Mouse (Mus musculus) liver, adult 2 months (tissue): Measurements from ENCODE around the gene A430078G23Rik. TPM values are rescaled to one million over a fixed set of nuclear protein-coding genes. Genes with fewer than 3 reads are reported as not detected.
A peak's percentile ranks its signal among the peaks of the same experiment; 100 is the strongest.

Experiments
- DNase-seq: peaks from one replicate; pipeline ENCODE4 v3.0.0-alpha.2; 2011; ENCODE audit warnings: low read depth, low spot score; ENCODE audit errors: extremely low read depth
- H3K27ac ChIP-seq: fragments of 200-500 bp; replicated peaks from 2 replicates; pipeline ENCODE4 v1.5.1; 2012; ENCODE audit warnings: low read depth, mild to moderate bottlenecking, control low read depth, inconsistent platforms, low read length; ENCODE audit not compliant: insufficient read depth
- H3K27me3 ChIP-seq: fragments of 200-500 bp; 2 replicates; pipeline ENCODE4 v1.6.1; 2012; ENCODE audit warnings: mild to moderate bottlenecking, moderate library complexity, low read length, inconsistent platforms; ENCODE audit not compliant: control insufficient read depth, insufficient read depth
- H3K36me3 ChIP-seq: fragments of 200-500 bp; 2 replicates; pipeline ENCODE4 v1.6.1; 2012; ENCODE audit warnings: low read length, inconsistent platforms; ENCODE audit not compliant: control insufficient read depth, insufficient read depth
- H3K4me1 ChIP-seq: fragments of 200-500 bp; 2 replicates; pipeline ENCODE4 v1.6.1; 2011; ENCODE audit warnings: low read length; ENCODE audit not compliant: control insufficient read depth, insufficient read depth
- H3K4me3 ChIP-seq: fragments of 200-500 bp; 2 replicates; pipeline ENCODE4 v1.5.1; 2011; ENCODE audit warnings: low read depth, mild to moderate bottlenecking, control low read depth, low read length, moderate library complexity; ENCODE audit not compliant: insufficient read depth
- H3K79me2 ChIP-seq: fragments of 200-500 bp; 2 replicates; pipeline ENCODE4 v1.6.1; 2012; ENCODE audit warnings: inconsistent platforms, mild to moderate bottlenecking, low read length, moderate library complexity; ENCODE audit not compliant: control insufficient read depth, insufficient read depth
- H3K9ac ChIP-seq: fragments of 200-500 bp; 2 replicates; pipeline ENCODE4 v1.6.1; 2012; ENCODE audit warnings: low read depth, mild to moderate bottlenecking, control low read depth, inconsistent platforms, low read length
- CTCF ChIP-seq: fragments of 200-500 bp; IDR thresholded peaks from 2 replicates; pipeline ENCODE4 v1.5.1; 2011; ENCODE audit warnings: low read depth, low read length, control low read depth
- POLR2A ChIP-seq: fragments of 200-500 bp; IDR thresholded peaks from 2 replicates; pipeline ENCODE4 v1.6.1; 2011; ENCODE audit warnings: low read length, control low read depth; ENCODE audit not compliant: insufficient read depth; ENCODE audit errors: extremely low read depth
- WGBS: fragments of 180-500 bp; shearing (Covaris S2); methylation state at CpG from one replicate; pipeline ENCODE4 v1.1.7; 2018; 5-methylcytosine and 5-hydroxymethylcytosine counted together
- polyA plus RNA-seq: library from polyadenylated mRNA; depleted of rRNA; stranded (reverse); fragments of >200 nt; gene quantifications from 2 replicates; pipeline ENCODE4 v1.2.3, GENCODE M21; 2012
- total RNA-seq: library from RNA; depleted of rRNA; stranded (reverse); fragments of >200 nt; gene quantifications from 2 replicates; pipeline ENCODE4 v1.2.3, GENCODE M21; 2014

The A430078G23Rik gene
- total and polyA plus RNA-seq, 2 experiments, result 0.53 to 0.74 TPM

DNA sequence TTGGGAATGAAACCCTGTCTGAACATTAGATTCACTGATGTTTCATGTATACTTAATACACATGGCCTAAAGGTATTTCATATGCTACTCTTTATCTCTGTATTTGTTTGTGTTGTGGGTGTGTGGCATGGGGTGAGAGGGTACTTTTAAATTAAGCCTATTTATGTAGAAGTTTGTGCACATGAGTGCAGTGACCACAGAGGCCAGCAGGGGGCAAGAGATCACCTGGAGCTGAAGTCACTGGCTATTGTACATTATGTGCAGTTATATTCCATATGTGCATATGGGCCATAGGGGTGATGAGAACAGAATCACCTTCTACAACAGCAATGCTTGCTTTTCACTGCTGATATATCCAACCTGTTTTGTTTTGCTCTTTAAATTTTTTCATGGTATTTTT lies 22.5 kb downstream of the A430078G23Rik start:
- Histone ChIP-seq H3K36me3 (no peaks in the 10 kb centered on the region), H3K9ac (no peak overlapping the region), H3K27me3 (no peaks in the 10 kb centered on the region), H3K79me2 (no peaks in the 10 kb centered on the region), H3K27ac (no peak overlapping the region), H3K4me3 (no peak overlapping the region), H3K4me1 (no peaks in the 10 kb centered on the region)
- no peak for DNase-seq
- TF ChIP-seq POLR2A, result no peak
- peak; percentile 46 for TF ChIP-seq CTCF

DNA sequence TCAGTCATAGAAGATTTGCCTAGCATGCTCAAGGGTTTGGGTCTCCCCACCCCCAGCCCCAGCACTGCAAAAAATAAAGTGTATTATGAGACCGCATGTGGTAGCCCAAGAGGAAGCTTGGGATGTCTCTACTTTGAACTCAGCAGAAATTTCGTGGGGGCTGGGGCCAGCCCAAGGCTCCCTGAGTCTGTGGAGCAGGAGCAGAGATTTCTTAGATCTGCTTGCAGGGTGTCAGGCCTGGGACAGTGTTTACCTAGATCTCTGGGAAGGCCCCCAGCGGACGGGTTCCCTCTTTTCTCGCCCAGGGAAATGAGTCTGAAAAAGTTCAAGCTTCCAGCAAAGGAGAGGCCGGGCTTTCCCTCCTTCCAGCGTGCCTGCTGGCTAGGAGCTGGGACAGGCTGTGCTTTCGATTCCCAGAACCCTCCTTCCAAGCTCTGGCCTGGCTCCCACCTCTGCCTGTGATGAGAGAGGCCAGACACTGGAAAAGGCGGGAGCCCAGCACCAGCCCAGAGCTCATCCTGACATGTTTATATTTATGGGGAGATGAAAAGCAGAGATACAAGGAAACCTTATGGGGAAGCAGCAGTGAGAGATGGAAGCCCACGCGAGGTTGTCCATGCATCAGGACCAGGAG lies 23.5 kb downstream of the A430078G23Rik start:
- no peak for DNase-seq

GRCm38 (mm10) chr8:3387286-3387685 lies 34.1 kb downstream of the A430078G23Rik start:
- Histone ChIP-seq H3K79me2 (no peaks in the 10 kb centered on the region), H3K36me3 (no peaks in the 10 kb centered on the region), H3K4me1 (peaks cover 7% of the 10 kb centered on the region; the same call in 1 of the 2 replicates), H3K9ac (no peak overlapping the region), H3K27me3 (no peaks in the 10 kb centered on the region), H3K27ac (no peak overlapping the region), H3K4me3 (no peak overlapping the region)
- 52% methylated on average over 6 of the region's 6 CpGs for WGBS
- DNase-seq, result peak; percentile 54
- TF ChIP-seq POLR2A (no peak), CTCF (peak; percentile 90)

More for the DNA sequence above, 23.5 kb downstream of the A430078G23Rik start:
- H3K4me3 ChIP-seq, result no peak overlapping the region
- no peak overlapping the region for H3K27ac ChIP-seq
- H3K79me2 ChIP-seq, result no peaks in the 10 kb centered on the region
- 64% methylated on average over 11 of the region's 11 CpGs for WGBS
- no peaks in the 10 kb centered on the region for H3K36me3 ChIP-seq
- no peak overlapping the region for H3K9ac ChIP-seq
- TF ChIP-seq POLR2A (no peak), CTCF (no peak)
- no peaks in the 10 kb centered on the region for H3K27me3 ChIP-seq
- H3K4me1 ChIP-seq, result no peaks in the 10 kb centered on the region

- Histone ChIP-seq H3K9ac (no peak overlapping the region), H3K27me3 (no peaks in the 10 kb centered on the region), H3K79me2 (peaks cover 9% of the 10 kb centered on the region; the same call in 1 of the 2 replicates), H3K27ac (no peak overlapping the region), H3K4me1 (peaks cover 9% of the 10 kb centered on the region; the same call in 1 of the 2 replicates), H3K36me3 (no peaks in the 10 kb centered on the region), H3K4me3 (no peak overlapping the region)
- no peak for TF ChIP-seq POLR2A
- TF ChIP-seq CTCF, result no peak
- no peak for DNase-seq
- 67% methylated on average over 9 of the region's 9 CpGs for WGBS
These were observed 35.5 kb downstream of the A430078G23Rik start for GRCm38 (mm10) chr8:3388591-3389338.

DNA sequence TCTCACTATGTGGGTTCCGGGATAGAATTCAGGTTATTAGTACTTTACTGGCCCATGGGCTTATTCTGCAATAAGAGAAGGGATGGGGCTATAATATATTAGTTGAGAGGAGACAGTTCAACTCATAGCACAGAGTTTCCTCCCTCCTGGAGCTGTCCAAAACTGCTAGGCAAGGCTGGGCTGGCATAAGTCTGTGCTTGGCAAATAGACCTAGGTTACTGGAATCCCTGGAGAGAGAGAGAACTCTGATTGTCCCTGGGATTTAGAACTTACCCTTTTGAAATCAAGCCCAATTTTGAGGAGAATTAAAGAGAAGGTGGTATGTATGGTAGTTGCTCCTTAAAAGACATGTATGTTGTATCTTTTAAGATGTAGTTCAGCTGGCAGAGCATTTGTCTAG lies 36.3 kb downstream of the A430078G23Rik start:
- Histone ChIP-seq H3K27ac (no peak overlapping the region), H3K79me2 (peaks cover 15% of the 10 kb centered on the region; the same call in 1 of the 2 replicates), H3K27me3 (no peaks in the 10 kb centered on the region), H3K4me1 (peaks cover 13% of the 10 kb centered on the region; the same call in 1 of the 2 replicates), H3K9ac (no peak overlapping the region), H3K36me3 (no peaks in the 10 kb centered on the region), H3K4me3 (no peak overlapping the region)
- TF ChIP-seq POLR2A (no peak), CTCF (no peak)
- 91% methylated on average over 1 of the region's 1 CpGs for WGBS
- DNase-seq, result peak; percentile 61

DNA sequence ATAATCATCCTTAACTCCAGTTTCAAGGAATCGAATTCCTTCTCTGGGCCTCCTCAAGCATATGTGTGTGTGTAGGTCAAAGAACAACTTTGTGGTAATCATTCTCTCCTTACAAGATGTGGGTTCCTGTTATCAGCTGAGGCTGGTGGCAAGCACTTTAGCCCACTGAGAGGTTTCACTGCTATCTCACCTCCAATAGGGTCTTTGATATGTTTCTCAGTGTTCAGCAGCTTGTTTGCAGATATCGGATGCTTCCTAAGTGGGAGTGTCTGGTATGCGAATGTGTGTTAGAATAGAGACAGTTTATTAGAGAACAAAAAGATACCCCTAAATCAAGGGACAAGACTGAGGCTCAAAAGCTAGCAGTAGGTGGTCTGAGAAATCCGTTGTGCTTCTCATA lies 39.1 kb downstream of the A430078G23Rik start:
- 51% methylated on average over 4 of the region's 4 CpGs for WGBS
- Histone ChIP-seq H3K36me3 (no peaks in the 10 kb centered on the region), H3K27ac (peak overlapping the region; percentile 58)

More for the DNA sequence above, 39.1 kb downstream of the A430078G23Rik start:
- H3K9ac ChIP-seq, result peak overlapping the region; percentile 70
- H3K79me2 ChIP-seq, result peaks cover 27% of the 10 kb centered on the region; the same call in 1 of the 2 replicates
- no peak for DNase-seq
- TF ChIP-seq CTCF (no peak), POLR2A (no peak)
- H3K4me1 ChIP-seq, result peaks cover 21% of the 10 kb centered on the region
- peak overlapping the region; percentile 83 for H3K4me3 ChIP-seq
- no peaks in the 10 kb centered on the region for H3K27me3 ChIP-seq
